Mouse (Mus musculus) frontal cortex, adult (tissue): ENCODE data around the gene Itprid2.
"Not testable (repeated sequence)": the region's sequence is repeated elsewhere in the genome, so short reads cannot be mapped to it uniquely, and the experiment has no call there.

Source experiments
- ATAC-seq: cut with Nextera tagmentation; 2 replicates; pipeline ENCODE4 v1.9.2; 2017; ENCODE audit warnings: mild to moderate bottlenecking, moderate library complexity, mixed read lengths; ENCODE audit not compliant: low TSS enrichment

Gene Itprid2

DNA sequence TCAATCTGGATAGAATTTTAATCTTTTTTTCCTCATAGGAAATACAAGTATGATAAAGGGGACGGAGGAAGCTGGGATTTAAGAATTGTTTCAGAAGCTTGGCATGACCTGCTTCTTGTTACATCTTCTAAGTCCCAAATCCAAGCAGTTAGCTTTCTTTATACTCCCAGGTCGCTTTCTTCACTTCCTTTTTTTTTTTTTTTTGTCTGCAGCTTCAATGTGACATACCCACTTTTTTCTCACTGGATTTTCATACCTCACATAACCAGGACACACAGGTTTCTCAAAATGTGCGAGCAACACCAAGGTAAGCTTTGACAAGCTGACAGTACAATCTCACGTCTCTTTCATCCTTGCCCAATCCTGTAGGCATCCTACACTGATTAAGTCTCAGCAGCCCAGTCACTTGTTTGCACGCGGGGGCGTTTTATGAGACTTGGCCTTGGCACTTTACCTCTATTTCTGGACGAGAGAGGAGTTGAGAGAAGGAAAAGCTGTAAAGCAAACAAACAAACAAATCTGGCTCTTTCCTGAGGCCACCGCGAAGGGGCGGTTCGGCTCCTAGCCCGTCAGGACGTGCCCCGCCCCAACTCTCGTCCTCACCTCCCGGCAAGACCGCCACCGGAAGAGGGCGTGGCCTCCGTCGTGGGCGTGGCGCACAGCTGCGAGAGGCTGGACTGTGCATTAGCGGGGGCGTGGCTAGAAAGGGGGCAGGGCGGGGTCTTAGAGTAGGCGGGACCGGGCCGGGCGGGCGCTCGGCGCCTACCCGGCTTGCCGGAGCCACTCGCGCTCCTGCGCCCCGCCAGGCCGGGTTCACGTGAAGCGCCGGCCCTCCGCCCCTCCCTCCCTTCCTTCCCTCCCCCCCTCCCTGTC is at the start of gene Itprid2:
Gene Itprid2 (plus strand): TSS at position 825 of the 873 bp plus-strand sequence.
- peak; percentile 77 for ATAC-seq

GRCm38 (mm10) chr2:79596177-79596576 is 39.0 kb upstream of the Itprid2 start:
- no peak for ATAC-seq

DNA sequence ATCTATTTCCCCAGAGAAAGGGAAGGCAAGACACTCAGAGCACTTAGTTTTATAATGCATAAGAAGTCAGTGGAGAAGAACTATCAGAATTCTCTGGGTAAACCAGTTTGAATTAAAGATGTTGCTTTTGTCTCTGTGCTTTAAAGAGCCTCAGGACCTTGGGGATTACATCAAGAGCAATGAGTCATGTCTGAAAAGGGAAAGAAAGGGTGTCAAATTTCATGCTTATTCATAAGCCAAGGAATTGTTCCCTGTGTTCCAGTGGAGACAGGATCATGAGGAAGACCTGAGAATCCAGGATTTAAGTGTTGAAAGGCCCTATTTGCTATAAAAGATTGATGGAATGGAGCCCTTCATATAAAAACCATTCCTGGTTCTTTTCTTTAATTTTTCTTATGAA is 38.1 kb upstream of the Itprid2 start:
- peak; percentile 77 for ATAC-seq

GRCm38 (mm10) chr2:79601109-79601508 is 34.0 kb upstream of the Itprid2 start:
- not testable (repeated sequence) for ATAC-seq

- ATAC-seq = no peak
These were observed 33.4 kb upstream of the Itprid2 start for GRCm38 (mm10) chr2:79601691-79602116.

DNA sequence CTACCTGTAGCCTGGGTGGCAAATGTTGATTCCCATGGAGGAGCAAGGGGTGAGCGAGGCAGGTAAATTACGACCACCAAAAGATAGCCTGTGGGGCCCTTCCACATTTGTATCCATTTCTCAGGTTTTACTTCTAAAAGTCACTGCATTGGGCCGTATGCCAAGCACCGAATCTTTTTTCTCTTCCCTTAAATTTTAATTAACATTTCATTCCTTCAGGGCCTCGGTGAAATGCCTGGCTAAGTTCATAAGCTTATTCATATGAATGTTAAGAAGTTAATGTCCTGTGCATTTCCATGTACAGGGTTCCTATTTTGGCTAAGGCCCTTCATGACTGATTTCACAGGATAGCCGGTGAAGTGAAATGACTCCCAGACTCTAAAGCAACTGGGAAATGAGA is 32.8 kb upstream of the Itprid2 start:
- ATAC-seq = no peak

- ATAC-seq = no peak
These were observed 31.8 kb upstream of the Itprid2 start for GRCm38 (mm10) chr2:79603363-79603762.

GRCm38 (mm10) chr2:79606033-79606432 is 29.1 kb upstream of the Itprid2 start:
- no peak for ATAC-seq

- ATAC-seq = no peak
These were observed 28.0 kb upstream of the Itprid2 start for GRCm38 (mm10) chr2:79607181-79607580.

- no peak for ATAC-seq
These were observed 26.7 kb upstream of the Itprid2 start for GRCm38 (mm10) chr2:79608301-79609074.

DNA sequence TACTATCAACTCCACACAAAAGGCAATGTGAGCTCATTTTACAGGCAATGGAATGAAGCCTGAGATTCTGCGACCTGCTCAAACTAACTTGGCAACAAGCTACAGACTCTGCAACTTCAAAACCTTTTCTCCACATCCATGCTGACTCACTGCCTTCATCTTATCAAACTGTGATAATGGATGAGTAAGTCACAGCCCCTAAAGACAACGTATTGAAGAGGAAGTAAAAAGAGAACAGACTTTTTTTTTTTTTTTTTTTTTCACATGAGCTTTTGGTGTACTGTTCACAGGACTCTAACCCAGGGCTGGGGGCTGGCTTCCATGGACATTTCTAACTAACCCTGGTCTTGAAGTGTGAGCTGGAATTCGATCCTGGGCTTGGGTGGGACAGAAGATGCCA is 24.3 kb upstream of the Itprid2 start:
- no peak for ATAC-seq

GRCm38 (mm10) chr2:79618145-79618544 is 17.0 kb upstream of the Itprid2 start:
- no peak for ATAC-seq

DNA sequence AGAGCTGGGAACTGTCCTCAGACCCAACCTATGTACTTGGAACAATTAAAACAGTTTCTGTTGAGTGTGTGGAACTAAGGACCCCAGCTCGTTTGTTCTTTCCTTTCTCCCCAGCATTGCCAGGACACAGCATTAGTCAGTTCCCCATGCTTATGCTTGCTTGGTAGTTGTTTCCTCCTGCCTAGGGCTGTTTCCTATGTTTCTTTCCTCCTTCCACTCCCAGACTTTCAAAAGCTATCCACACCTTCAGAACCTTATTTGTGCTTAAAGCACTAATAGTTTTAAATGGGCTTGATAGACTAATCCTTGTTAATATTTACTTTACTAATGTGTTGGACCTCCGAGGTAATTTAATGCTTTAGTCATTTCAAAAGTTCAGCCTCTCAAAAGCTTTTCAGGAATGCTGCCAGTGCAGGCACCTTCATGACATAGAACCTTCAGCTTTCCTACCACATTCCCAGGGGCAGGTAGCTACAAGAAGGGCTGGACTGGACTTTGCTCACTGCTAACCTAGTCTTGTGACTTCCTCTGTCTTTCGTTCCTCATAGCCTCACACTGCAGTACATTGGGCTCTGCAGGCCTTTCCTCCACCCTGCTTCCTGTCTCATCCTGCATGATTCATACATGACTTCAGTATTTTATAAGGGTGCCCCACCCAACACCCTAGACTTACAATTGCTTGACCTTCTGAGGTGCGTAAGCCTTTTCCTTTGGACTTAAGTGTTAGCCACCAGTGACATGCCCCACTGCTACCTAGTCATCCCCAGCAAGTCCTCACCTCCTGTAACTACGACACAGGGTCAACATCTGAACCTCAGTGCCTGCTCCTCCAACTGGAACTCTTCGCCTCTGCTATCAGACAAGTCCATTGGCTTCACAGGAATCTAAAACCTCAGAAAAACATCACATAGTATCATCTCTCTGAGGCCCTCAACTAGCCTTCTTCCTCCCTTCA is 16.3 kb upstream of the Itprid2 start:
- no peak for ATAC-seq

GRCm38 (mm10) chr2:79623256-79623655 is 11.9 kb upstream of the Itprid2 start:
- no peak for ATAC-seq

GRCm38 (mm10) chr2:79627624-79628023 is 7.5 kb upstream of the Itprid2 start:
- ATAC-seq = no peak

DNA sequence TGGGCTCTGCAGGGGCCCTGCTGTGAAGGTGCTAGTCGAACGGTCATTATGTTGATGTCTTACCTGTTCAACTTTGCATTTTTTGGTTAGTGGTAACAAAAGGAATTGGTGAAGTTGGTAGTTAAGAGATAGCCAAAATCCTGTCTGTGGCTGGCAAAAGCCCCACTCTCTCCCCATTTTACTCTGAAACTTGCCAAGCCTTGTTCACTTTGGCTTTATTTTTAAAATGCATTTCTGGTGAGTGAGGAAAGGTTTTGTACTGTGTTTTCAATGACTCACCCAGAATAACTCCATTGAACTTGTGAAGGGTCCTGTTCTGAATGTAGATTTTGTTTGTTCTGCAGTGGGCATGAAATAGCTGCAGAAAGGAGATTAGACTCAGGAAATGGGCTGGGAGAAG is 4.9 kb upstream of the Itprid2 start:
- no peak for ATAC-seq

GRCm38 (mm10) chr2:79635426-79636291 is 507 bp downstream of the Itprid2 start:
- ATAC-seq = peak; percentile 62

DNA sequence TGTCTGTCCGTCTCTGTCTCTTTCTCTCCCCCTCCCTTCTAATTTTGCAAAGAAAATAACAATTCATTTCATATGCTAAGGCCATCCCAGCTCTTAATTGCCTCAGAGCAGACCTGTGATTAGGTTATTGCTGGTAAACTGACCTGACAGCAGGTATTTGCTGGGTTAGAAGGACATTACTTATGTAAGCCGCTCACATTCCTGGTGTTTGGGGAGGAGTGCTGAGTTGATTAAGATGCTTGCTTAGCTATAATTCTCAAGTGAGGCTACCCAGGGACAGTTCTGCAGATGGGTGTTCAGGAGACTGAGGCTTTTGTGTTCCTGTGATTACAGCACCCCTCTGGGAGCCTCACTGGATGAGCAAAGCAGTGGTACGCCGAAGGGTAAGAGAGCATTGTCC is 3.8 kb downstream of the Itprid2 start:
- no peak for ATAC-seq

DNA sequence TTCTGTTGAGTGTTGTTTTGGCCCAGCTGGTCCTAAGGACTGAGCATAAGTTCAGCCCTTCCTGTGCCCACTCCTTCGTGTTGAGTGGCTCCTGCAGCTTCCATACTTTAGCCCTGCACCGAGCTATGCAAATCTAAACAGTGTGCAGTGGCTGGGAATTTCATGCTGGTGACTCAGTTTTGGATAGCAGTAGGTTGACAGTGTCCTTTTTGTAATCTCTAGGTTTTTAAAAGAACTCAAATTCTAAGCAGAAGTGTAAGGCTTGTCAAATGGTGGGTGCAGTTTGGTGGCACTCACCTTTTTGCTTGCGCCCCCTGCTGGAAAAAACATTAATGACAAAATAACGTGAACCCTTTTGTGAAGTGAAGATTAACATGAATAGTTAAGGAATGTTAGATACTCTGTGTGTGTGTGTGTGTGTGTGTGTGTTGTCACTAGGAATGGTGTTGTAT is 11.1 kb downstream of the Itprid2 start:
- peak; percentile 87 for ATAC-seq

DNA sequence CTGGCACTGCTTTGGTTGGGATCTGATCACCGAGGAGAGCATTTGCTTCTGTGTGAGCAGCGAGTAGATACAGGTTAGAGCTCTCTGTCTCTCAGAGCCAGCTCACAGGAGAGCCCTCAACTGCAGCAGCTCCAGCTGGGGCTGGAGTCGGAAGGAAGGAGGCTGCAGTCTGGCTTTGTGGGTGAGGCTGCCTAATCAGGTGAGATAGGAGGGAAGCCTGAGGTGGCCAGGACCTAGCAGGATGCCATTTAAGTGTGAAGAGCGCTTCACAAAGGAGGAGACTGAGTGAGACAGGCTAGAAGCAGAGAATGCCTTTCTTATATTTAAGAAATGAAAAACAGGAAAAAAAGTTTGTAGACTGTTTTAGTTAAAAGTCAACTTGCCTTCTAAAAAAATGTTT is 11.9 kb downstream of the Itprid2 start:
- no peak for ATAC-seq

DNA sequence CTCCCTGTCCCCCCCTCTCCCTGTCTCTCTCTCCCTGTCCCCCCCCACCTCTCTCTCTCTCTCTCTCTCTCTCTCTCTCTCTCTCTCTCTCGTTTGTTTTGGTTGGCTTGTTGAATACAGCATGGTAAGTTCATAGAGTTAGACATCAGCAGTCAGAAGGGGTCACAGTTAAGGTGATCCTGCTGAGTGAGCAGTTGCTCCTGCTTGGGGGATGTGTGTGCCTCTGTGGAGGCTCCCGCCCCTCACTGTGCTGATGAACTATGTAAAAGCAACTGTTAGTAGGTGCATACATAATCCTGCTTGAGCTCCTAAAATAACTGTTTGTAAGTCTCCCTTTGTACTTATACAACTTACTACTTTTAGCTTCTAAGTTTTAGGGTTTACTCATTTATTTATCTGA is 12.6 kb downstream of the Itprid2 start:
- no peak for ATAC-seq
